Mouse (Mus musculus): ENCODE results near the gene Sap30l. TPM values are rescaled to one million over a fixed set of nuclear protein-coding genes. Genes with fewer than 3 reads are reported as not detected.

Gene Sap30l
- polyA plus RNA-seq, 1 experiment from 2014 or later, result 21.2 TPM

DNA sequence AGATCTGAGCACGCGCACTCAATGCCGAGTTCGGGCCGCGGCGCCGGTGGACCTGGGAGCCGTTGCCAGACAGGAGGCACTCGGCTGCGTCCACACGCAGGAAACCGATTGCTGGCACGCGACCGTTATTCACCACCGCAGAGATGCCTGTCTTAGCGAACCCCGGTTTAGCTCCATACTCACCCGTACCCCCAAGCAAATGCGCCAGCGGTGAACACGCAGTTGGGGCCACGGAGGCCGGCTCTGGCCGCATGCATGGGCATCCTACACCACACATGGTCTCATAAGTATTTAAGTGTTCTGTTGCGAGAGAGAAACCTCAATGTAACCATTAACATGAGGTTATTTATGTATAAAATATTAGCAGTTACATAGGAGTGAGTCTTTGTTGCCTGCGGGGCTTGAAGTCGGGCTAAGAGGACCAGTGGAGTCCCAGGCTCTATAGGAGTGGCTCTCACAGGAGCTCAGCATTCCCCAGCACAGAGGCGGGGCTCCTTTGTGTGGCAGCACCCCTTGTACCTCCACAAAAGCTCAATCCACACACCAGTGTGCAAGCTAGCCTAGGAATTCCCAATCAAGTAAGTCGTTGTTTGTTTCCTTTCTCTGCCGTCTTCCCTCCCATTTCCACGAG lies 26.6 kb downstream of the Sap30l start:
- H3K27ac ChIP-seq (ENCODE audit: low read depth, low read length), result no peak overlapping the region

DNA sequence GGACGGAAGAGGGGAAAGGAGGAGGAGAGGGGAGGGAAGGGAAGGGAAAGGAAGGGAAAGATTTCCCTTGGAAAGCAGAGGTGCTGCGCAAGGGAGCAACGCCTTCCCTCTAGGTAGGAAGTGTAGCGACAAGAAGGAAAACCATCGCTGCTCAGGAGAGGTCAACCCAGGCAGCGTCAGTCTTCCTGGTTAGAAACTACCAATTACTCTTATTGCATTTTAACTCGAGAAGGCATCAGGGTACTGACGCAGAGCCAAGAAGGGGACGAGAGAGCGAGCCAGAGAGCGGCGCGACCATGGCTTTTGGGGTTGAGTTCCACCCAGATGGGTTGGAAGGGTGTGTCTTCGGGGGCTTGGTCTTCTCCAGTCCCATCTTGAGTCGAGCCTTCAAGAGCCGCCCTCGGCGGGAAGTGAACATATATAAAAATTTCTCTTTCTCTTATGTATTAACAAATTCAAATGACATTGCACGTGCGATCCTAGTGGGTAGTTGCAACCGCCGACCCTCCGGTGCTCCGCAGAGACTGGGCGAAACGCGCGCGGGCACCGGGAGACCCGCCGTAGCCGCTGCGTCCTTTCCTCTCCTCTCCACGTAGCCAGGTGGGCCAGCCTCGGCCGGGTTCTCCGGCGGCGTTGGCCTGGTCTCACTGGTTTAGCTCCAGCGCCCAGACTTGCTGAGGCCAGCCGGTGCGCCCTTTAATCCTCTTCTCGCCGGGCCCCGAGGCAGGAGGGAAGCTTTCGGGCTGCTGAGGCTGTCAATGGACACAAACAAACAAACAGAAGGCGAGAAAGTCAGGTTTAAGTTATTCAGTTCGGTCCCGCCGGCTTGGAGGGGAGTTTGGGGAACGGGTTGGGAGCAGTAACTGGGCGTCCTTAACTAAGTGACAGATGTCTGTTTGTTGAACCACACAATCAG lies 27.8 kb downstream of the Sap30l start:
- H3K36me3 ChIP-seq (ENCODE audit: control insufficient read depth, insufficient read depth), result no peaks in the 10 kb centered on the region
- no peak for ATAC-seq
- peak overlapping the region; percentile 31 for H3K4me3 ChIP-seq (ENCODE audit: low read depth, low read length)
- 0 out of 2 replicates have a peak overlapping the region, but pooled peaks have one; percentile 13 for H3K9ac ChIP-seq (ENCODE audit: low read depth, low read length)
- H3K9me3 ChIP-seq (ENCODE audit: control insufficient read depth), result no peaks in the 10 kb centered on the region
- H3K4me1 ChIP-seq (replicated peaks; ENCODE audit: control insufficient read depth, insufficient read depth, low read length), result peaks cover 6% of the 10 kb centered on the region; the same call in 1 of the 2 replicates
- H3K27me3 ChIP-seq (replicated peaks; ENCODE audit: control insufficient read depth, insufficient read depth, low read length), result peaks cover 76% of the 10 kb centered on the region
- no peak for TF ChIP-seq CTCF (IDR thresholded peaks at IDR 0.05; ENCODE audit: low read depth)
- WGBS, result 14% methylated on average over 53 of the region's 53 CpGs
- peak overlapping the region; percentile 69 for H3K4me2 ChIP-seq (replicated peaks; ENCODE audit: low read depth)
- no peak overlapping the region for H3K27ac ChIP-seq (ENCODE audit: low read depth, low read length)

More for the DNA sequence above, 26.6 kb downstream of the Sap30l start:
- Histone ChIP-seq H3K27me3 (replicated peaks; ENCODE audit: control insufficient read depth, insufficient read depth, low read length) (peaks cover 64% of the 10 kb centered on the region), H3K9me3 (ENCODE audit: control insufficient read depth) (no peaks in the 10 kb centered on the region), H3K4me3 (ENCODE audit: low read depth, low read length) (peak overlapping the region; percentile 35), H3K9ac (ENCODE audit: low read depth, low read length) (no peak overlapping the region), H3K4me2 (replicated peaks; ENCODE audit: low read depth) (peak overlapping the region; percentile 69), H3K36me3 (ENCODE audit: control insufficient read depth, insufficient read depth) (no peaks in the 10 kb centered on the region), H3K4me1 (replicated peaks; ENCODE audit: control insufficient read depth, insufficient read depth, low read length) (peaks cover 6% of the 10 kb centered on the region; the same call in 1 of the 2 replicates)
- no peak for ATAC-seq
- WGBS, result 6% methylated on average over 33 of the region's 33 CpGs
- no peak for TF ChIP-seq CTCF (IDR thresholded peaks at IDR 0.05; ENCODE audit: low read depth)

DNA sequence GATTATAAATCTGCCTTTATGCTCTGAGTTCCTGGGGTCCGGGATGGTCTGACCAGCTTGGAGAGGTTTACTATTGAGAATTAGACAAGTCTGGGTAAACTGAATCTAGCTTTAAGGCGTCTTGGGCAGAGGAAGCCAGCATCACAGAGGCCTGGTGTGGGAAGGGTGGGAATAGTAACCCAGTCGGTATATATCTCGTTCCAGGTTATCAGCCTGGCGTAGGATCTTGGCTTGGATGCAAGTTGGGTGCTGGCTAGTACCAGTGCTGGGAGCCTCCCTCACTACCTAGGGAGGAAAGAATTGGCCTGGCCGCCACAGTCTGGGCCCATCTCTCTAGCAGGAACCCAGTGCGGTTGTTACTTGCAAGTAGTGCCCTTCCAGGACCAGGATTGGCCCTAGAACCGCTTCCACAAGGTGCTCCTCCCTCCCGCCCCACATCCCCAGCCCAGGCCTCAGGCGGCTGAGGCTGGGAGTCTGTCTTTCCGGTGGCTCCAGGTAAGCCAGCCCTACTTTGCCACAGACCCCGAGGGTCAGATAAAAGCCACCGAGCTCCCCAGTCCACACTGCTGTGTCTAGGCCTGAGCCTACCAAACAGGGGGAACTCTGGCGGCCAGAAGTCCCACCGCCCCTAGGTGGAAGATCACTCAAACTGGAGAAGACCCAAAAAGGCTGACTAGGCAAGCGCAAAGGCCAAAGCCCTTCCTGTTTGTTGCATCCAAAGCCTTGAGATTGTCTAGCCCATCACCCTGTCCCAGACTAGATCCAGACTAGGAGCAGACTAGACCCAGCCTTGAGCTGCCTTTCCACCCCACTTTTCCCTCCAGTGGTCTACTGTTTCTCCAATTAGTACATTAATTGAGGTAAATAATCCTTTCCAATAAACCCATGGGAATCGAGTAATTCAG lies 28.7 kb downstream of the Sap30l start:
- no peak for TF ChIP-seq CTCF (IDR thresholded peaks at IDR 0.05; ENCODE audit: low read depth)
- Histone ChIP-seq H3K27ac (ENCODE audit: low read depth, low read length) (no peak overlapping the region), H3K4me2 (replicated peaks; ENCODE audit: low read depth) (peak overlapping the region; percentile 69), H3K27me3 (replicated peaks; ENCODE audit: control insufficient read depth, insufficient read depth, low read length) (peaks cover 82% of the 10 kb centered on the region), H3K9me3 (ENCODE audit: control insufficient read depth) (no peaks in the 10 kb centered on the region), H3K36me3 (ENCODE audit: control insufficient read depth, insufficient read depth) (no peaks in the 10 kb centered on the region), H3K4me1 (replicated peaks; ENCODE audit: control insufficient read depth, insufficient read depth, low read length) (peaks cover 6% of the 10 kb centered on the region; the same call in 1 of the 2 replicates), H3K4me3 (ENCODE audit: low read depth, low read length) (peak overlapping the region; percentile 31), H3K9ac (ENCODE audit: low read depth, low read length) (0 out of 2 replicates have a peak overlapping the region, but pooled peaks have one; percentile 13)
- ATAC-seq, result no peak
- WGBS, result 51% methylated on average over 17 of the region's 17 CpGs

DNA sequence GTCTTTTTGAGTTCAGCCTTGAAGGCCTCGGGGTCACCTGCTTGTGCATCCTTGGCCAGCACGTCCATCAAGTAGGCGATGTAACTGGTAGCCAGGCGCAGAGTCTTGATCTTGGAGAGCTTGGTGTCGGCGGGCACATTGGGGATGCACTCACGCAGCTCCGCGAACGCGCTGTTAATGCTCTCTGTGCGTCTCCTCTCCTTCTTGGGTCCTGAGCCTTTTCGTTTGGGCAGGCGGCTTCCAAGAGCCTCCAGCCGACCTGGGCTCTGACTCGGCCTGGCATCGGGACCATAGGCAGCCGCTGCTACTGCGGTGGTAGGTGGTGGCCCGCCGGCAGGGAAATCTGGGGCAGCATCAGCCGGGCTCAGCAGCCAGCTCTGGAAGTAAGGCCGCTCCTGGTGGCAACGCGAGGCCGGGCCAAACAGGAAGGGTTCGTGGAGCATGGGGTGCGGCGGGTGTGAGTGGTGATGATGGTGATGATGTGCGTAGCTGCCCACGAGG lies 29.9 kb downstream of the Sap30l start:
- peak overlapping the region; percentile 31 for H3K4me3 ChIP-seq (ENCODE audit: low read depth, low read length)
- no peak for TF ChIP-seq CTCF (IDR thresholded peaks at IDR 0.05; ENCODE audit: low read depth)

DNA sequence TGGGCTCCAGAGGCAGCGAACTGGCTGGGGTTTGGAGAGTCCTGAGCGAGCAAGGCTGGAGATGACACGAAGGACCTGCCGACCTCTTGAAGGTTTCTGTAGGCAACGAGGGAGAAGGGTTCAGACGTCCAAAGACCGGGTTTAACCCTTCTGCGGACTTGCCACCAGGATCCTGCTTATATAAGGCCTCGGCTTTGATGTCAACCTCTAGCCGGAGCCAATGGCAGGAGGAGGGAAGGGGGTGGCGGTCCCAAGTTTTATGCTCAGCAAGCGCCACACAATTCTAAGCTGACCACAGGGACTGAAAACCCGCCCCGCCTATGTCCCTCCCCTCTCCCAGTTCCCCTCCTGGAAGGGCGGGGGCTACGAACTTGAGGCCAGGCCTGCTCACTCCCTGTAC lies 30.4 kb downstream of the Sap30l start:
- Histone ChIP-seq H3K36me3 (ENCODE audit: control insufficient read depth, insufficient read depth) (no peaks in the 10 kb centered on the region), H3K4me1 (replicated peaks; ENCODE audit: control insufficient read depth, insufficient read depth, low read length) (peaks cover 6% of the 10 kb centered on the region; the same call in 1 of the 2 replicates), H3K27ac (ENCODE audit: low read depth, low read length) (no peak overlapping the region), H3K27me3 (replicated peaks; ENCODE audit: control insufficient read depth, insufficient read depth, low read length) (peaks cover 94% of the 10 kb centered on the region), H3K9me3 (ENCODE audit: control insufficient read depth) (no peaks in the 10 kb centered on the region), H3K4me3 (ENCODE audit: low read depth, low read length) (peak overlapping the region; percentile 31), H3K9ac (ENCODE audit: low read depth, low read length) (no peak overlapping the region), H3K4me2 (replicated peaks; ENCODE audit: low read depth) (0 out of 2 replicates have a peak overlapping the region, but pooled peaks have one; percentile 21)
- peak; percentile 29; the same call in 1 of the 2 replicates for ATAC-seq
- 37% methylated on average over 16 of the region's 16 CpGs for WGBS
- no peak for TF ChIP-seq CTCF (IDR thresholded peaks at IDR 0.05; ENCODE audit: low read depth)

More for the DNA sequence above, 29.9 kb downstream of the Sap30l start:
- Histone ChIP-seq H3K27ac (ENCODE audit: low read depth, low read length) (no peak overlapping the region; the same call in 1 of the 2 replicates), H3K9me3 (ENCODE audit: control insufficient read depth) (no peaks in the 10 kb centered on the region), H3K27me3 (replicated peaks; ENCODE audit: control insufficient read depth, insufficient read depth, low read length) (peaks cover 93% of the 10 kb centered on the region), H3K36me3 (ENCODE audit: control insufficient read depth, insufficient read depth) (no peaks in the 10 kb centered on the region), H3K9ac (ENCODE audit: low read depth, low read length) (no peak overlapping the region), H3K4me1 (replicated peaks; ENCODE audit: control insufficient read depth, insufficient read depth, low read length) (peaks cover 6% of the 10 kb centered on the region; the same call in 1 of the 2 replicates), H3K4me2 (replicated peaks; ENCODE audit: low read depth) (peak overlapping the region; percentile 21; the same call in 1 of the 2 replicates)
- ATAC-seq, result no peak
- WGBS, result 31% methylated on average over 31 of the region's 31 CpGs
